Mouse (Mus musculus): ENCODE data around the gene Osbpl9. TPM values are rescaled to one million over a fixed set of nuclear protein-coding genes. Genes with fewer than 3 reads are reported as not detected.
A peak's percentile ranks its signal among the peaks of the same experiment; 100 is the strongest.

Osbpl9 gene
- polyA plus RNA-seq, 1 experiment: 113 TPM

- Histone ChIP-seq H3K4me1 (ENCODE audit: control insufficient read depth, insufficient read depth, low read length) (peaks cover 3% of the 10 kb centered on the region), H3K4me3 (ENCODE audit: insufficient read depth, low read length) (no peak overlapping the region), H3K27ac (ENCODE audit: insufficient read depth, low read length) (no peak overlapping the region)
- TF ChIP-seq CTCF (IDR thresholded peaks at IDR 0.05; ENCODE audit: borderline replicate concordance, insufficient read depth, low read length): no peak
- TF ChIP-seq POLR2A (IDR thresholded peaks at IDR 0.05; ENCODE audit: low read depth, low read length): no peak
Observed at GRCm38 (mm10) chr4:109125746-109126425, 76.2 kb downstream of the Osbpl9 start.

DNA sequence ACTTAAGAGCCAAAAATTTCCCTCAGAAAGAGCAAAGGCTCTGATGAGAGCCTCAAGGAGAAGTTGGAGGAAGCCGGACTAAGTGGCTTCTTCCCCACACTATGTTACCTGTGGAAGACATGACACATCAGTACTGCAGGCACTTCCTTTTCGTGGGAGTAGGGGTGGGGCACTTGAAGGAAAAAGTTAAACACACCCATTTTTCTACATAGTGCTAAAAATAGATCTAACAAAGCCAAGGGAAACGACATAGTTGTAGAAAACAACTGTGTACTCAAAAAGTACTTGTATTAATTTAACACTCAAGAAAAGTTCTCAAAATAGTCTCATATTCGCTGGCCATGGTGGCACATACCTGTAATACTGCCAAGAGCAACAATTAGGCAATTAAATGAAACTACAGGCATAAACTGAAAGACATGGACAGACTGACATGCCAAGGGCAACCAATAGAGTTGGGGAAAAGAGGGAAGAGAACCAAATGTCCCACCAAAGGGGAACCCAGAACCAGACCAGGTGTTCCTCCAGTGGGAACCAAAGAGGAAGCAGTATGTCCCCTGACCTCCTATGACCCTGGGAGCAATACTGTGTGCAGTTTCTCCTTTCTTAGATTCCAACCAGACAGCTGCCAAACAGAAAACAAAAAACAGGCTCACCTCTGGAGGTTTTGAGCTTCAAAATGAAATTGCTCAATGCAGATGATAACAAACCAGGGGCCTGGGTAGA lies 79.1 kb downstream of the Osbpl9 start:
- no peak for TF ChIP-seq CTCF (IDR thresholded peaks at IDR 0.05; ENCODE audit: borderline replicate concordance, insufficient read depth, low read length)
- TF ChIP-seq POLR2A (IDR thresholded peaks at IDR 0.05; ENCODE audit: low read depth, low read length): no peak
- Histone ChIP-seq H3K4me3 (ENCODE audit: insufficient read depth, low read length) (no peak overlapping the region), H3K4me1 (ENCODE audit: control insufficient read depth, insufficient read depth, low read length) (peaks cover 6% of the 10 kb centered on the region), H3K27ac (ENCODE audit: insufficient read depth, low read length) (no peak overlapping the region; the same call in 1 of the 2 replicates)

- TF ChIP-seq POLR2A (IDR thresholded peaks at IDR 0.05; ENCODE audit: low read depth, low read length) (no peak), CTCF (IDR thresholded peaks at IDR 0.05; ENCODE audit: borderline replicate concordance, insufficient read depth, low read length) (no peak)
- Histone ChIP-seq H3K4me3 (ENCODE audit: insufficient read depth, low read length) (no peak overlapping the region), H3K27ac (ENCODE audit: insufficient read depth, low read length) (no peak overlapping the region), H3K4me1 (ENCODE audit: control insufficient read depth, insufficient read depth, low read length) (peaks cover 10% of the 10 kb centered on the region; the same call in 1 of the 2 replicates)
Observed at GRCm38 (mm10) chr4:109120735-109121134, 81.3 kb downstream of the Osbpl9 start.

- no peak overlapping the region for H3K4me3 ChIP-seq (ENCODE audit: insufficient read depth, low read length)
- no peak overlapping the region for H3K27ac ChIP-seq (ENCODE audit: insufficient read depth, low read length)
- peaks cover 18% of the 10 kb centered on the region for H3K4me1 ChIP-seq (ENCODE audit: control insufficient read depth, insufficient read depth, low read length)
- TF ChIP-seq POLR2A (IDR thresholded peaks at IDR 0.05; ENCODE audit: low read depth, low read length): no peak
- no peak for TF ChIP-seq CTCF (IDR thresholded peaks at IDR 0.05; ENCODE audit: borderline replicate concordance, insufficient read depth, low read length)
Observed at GRCm38 (mm10) chr4:109119641-109120125, 82.4 kb downstream of the Osbpl9 start.

DNA sequence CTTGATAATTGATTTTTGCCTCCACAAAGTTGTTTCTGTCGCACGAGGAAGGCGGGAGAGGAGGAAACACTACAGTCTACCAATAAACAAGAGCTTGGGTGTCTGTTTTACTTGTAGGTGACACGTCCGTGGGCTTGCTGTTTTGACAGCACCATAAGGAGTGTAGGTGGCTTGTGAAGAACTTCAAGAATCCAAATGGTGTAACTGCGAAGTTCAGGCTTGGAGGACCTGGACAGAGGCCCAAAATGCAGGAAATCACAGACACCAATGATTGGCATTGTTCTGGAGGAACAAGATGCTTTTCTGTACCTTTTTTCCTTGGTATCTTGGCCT lies 83.8 kb downstream of the Osbpl9 start:
- peak overlapping the region; percentile 50 for H3K4me3 ChIP-seq (ENCODE audit: insufficient read depth, low read length)
- TF ChIP-seq CTCF (IDR thresholded peaks at IDR 0.05; ENCODE audit: borderline replicate concordance, insufficient read depth, low read length): no peak
- TF ChIP-seq POLR2A (IDR thresholded peaks at IDR 0.05; ENCODE audit: low read depth, low read length): no peak
- peak overlapping the region; percentile 83 for H3K27ac ChIP-seq (ENCODE audit: insufficient read depth, low read length)
- H3K4me1 ChIP-seq (ENCODE audit: control insufficient read depth, insufficient read depth, low read length): peaks cover 18% of the 10 kb centered on the region

GRCm38 (mm10) chr4:109117596-109118326 lies 84.3 kb downstream of the Osbpl9 start:
- Histone ChIP-seq H3K4me3 (ENCODE audit: insufficient read depth, low read length) (peak overlapping the region; percentile 99), H3K27ac (ENCODE audit: insufficient read depth, low read length) (peak overlapping the region; percentile 97), H3K4me1 (ENCODE audit: control insufficient read depth, insufficient read depth, low read length) (peaks cover 16% of the 10 kb centered on the region)
- peak; percentile 75 for TF ChIP-seq POLR2A (IDR thresholded peaks at IDR 0.05; ENCODE audit: low read depth, low read length)
- no peak for TF ChIP-seq CTCF (IDR thresholded peaks at IDR 0.05; ENCODE audit: borderline replicate concordance, insufficient read depth, low read length)

DNA sequence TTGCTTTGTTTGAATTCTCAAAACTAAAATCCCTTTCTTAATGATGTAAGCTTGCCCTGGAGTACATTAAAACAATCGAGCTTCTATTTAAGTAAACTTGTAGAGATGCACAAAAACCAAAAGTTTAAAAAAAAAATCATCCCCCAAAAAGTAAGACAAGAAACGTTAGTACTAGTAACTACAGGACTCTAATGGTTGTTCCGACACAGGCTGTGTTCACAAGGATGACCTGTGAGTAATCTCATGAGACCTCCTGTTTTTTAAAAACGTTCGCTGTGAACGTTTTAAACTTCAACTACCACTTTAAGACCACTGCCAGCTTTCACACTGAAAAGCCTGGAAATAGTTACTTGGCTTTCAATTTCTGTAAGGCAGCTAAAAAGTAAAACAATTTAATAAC lies 85.1 kb downstream of the Osbpl9 start:
- no peak for TF ChIP-seq CTCF (IDR thresholded peaks at IDR 0.05; ENCODE audit: borderline replicate concordance, insufficient read depth, low read length)
- no peak for TF ChIP-seq POLR2A (IDR thresholded peaks at IDR 0.05; ENCODE audit: low read depth, low read length)
- Histone ChIP-seq H3K27ac (ENCODE audit: insufficient read depth, low read length) (peak overlapping the region; percentile 97), H3K4me3 (ENCODE audit: insufficient read depth, low read length) (peak overlapping the region; percentile 99), H3K4me1 (ENCODE audit: control insufficient read depth, insufficient read depth, low read length) (peaks cover 16% of the 10 kb centered on the region)

- Histone ChIP-seq H3K27ac (ENCODE audit: insufficient read depth, low read length) (peak overlapping the region; percentile 97), H3K4me3 (ENCODE audit: insufficient read depth, low read length) (peak overlapping the region; percentile 27; the same call in 1 of the 2 replicates), H3K4me1 (ENCODE audit: control insufficient read depth, insufficient read depth, low read length) (peaks cover 16% of the 10 kb centered on the region)
- TF ChIP-seq POLR2A (IDR thresholded peaks at IDR 0.05; ENCODE audit: low read depth, low read length) (0 out of 2 replicates have a peak, but pooled peaks have one; percentile 8), CTCF (IDR thresholded peaks at IDR 0.05; ENCODE audit: borderline replicate concordance, insufficient read depth, low read length) (no peak)
Observed at GRCm38 (mm10) chr4:109116494-109116893, 85.6 kb downstream of the Osbpl9 start.

- Histone ChIP-seq H3K4me1 (ENCODE audit: control insufficient read depth, insufficient read depth, low read length) (peaks cover 16% of the 10 kb centered on the region), H3K4me3 (ENCODE audit: insufficient read depth, low read length) (no peak overlapping the region)
- TF ChIP-seq POLR2A (IDR thresholded peaks at IDR 0.05; ENCODE audit: low read depth, low read length) (no peak), CTCF (IDR thresholded peaks at IDR 0.05; ENCODE audit: borderline replicate concordance, insufficient read depth, low read length) (no peak)
Observed at GRCm38 (mm10) chr4:109115742-109116141, 86.3 kb downstream of the Osbpl9 start.

More at GRCm38 (mm10) chr4:109115742-109116141, 86.3 kb downstream of the Osbpl9 start:
- peak overlapping the region; percentile 14; the same call in 1 of the 2 replicates for H3K27ac ChIP-seq (ENCODE audit: insufficient read depth, low read length)
